Mouse (Mus musculus): ENCODE data around the gene Vezt.

The Vezt gene

DNA sequence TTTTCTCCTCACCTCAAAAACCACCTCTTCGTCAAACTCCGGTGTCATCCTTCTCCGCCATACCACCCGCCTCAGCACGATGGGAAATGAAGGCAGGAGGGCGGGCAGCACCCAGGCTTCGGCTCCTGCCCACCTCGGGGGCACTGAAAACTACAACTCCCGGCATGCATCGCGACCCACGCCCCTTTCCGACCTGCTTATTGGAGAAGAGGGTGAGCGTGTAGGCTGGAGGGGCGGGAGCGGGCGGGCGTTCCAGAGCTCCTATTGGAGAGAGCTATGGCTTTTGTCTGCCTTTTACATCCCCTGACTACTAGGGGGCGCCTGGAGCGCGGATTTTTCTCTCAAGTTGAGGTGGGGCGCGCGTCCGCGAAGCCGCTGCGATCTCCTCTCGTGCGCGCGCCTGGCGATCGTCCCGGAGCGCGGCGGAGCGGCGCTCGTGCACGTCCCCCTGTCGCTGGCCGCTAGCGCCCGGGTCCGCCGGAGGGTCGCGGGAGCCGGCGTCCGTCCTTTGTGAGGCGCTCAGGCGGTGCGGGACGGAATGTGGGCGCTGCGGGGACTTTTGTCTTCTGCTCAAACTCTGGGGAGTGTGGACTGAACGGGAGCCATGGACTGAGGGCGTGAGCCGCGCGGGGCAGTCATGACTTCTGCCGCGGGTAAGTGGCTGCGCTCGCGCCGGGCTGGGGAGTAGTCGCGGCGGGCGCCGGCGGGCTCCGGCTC lies at the start of gene Vezt, which contains the start of gene Fgd6:
Vezt (minus strand) TSS at position 160 of the 717 bp plus-strand sequence.
Fgd6 (plus strand) TSS at position 344 of the 717 bp plus-strand sequence.
- DNase-seq (ENCODE audit: low read depth) = peak; percentile 100

DNA sequence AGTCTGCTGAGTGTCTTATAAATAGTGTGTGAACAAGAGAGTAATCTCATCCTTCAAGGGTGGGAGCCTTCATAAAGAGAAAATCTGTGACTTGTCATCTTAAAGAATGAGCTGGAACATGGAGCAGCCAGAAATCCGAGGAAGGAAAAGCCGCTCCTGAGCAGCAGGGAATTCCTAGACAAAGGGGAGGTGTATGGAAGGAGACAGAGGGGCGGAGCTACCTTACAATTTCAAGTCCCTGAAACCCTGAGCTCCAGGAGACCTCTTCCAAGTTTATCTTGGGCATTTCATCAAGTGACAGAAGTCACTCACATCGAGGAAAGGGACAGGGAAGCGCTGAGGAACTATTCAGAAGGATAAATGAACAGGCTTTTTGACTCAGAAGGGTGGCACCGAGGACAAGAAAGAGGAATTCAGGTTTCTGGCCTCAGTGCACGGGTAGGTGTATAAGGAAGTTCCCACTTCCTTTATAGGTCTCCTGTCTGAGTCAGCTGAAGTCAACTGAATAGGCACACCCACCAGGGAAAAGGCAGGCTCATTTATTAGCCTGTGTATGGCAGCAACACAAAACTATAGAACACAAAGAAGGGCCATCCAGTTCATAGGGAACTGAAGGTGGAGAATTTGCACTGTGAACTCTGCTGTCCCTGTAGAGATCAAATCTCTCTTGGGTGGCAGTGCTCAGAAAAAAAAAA lies 46.6 kb upstream of the Vezt start:
- DNase-seq (ENCODE audit: low read depth) = no peak

DNA sequence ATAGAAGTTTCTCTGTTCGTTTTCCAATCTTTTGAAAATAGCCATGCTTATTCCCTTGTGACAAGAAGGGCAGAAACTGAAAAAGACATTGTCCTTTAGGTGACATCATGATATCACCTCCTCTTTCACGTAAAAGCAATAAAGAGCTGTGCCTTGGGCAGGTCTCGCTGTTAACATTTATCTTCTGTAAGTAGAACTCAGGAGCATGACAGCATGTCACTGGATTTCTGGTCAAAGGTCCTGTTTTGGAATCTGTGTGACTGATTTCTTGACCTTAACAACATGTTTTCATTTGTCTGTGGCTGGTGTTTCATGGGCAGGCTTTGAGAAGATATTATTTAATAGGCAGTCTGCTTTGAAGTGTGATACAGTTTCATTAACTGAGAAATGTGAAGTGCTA lies 45.1 kb upstream of the Vezt start:
- no peak for DNase-seq (ENCODE audit: low read depth)

DNA sequence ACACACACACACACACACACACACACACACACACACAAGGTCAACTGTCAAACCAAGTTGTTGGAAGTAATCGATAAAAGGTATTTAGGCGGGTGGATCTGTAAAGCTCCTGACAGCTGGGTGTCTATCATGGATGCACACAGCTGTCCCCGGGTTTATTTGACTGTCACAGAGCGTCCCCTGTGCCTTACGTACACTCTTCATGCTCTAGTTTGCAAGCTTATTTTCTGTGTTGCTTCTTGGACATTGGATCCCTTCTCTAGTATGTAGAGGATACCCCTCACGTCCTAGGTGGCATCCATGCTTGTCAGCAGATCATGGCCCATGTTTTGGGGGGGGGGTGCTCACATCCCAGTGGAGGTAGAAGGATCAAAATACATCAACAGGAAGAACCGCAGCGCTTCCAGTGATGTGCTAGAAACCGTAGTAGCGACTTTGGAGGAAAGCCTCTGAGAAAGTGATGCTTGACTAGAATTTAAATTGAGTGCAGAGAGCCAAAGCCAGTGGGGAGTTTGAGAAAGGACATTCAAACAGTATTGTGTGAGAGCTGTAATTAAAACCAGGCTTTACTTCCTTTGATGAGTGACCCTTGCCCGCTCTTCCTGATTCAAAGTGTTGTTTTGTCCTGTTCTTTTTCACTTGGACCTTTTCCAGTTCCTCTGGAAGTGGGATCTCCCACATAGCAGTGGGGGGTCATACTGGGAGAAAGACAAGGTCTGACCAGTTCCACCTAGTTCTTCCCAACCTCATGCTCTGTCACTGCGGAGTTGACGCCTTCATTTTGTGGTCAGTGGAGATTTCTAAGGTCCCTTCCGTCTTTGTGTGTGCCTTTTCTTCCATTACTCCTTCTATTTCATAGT lies 41.6 kb upstream of the Vezt start:
- no peak for DNase-seq (ENCODE audit: low read depth)

DNA sequence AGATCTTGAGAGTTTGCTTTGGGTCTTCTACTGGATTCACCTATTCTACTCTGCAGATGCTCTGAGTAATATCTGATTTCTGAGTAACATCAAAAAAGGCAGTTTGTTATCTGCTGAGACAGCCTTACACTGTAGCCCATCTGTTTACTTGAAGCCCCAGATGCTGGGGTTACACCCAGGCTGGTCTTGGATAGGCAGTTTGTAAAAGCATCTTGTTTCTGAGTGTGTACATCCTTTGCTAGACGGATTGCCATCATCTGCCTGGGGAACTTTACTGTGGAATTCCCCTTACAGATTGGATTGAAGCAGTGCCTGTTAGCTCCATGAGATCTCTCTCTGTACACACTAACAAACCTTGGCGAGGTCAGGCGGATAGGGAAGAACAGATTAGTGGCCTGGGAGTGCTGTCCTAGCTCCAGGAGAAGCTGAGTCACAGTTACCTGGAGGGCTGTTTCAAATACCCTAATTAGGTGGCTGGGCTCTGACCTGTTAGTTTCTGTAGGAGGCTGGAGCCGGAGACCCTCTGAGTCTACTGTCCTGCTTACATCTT lies 37.4 kb upstream of the Vezt start:
- peak; percentile 69 for DNase-seq (ENCODE audit: low read depth)

DNA sequence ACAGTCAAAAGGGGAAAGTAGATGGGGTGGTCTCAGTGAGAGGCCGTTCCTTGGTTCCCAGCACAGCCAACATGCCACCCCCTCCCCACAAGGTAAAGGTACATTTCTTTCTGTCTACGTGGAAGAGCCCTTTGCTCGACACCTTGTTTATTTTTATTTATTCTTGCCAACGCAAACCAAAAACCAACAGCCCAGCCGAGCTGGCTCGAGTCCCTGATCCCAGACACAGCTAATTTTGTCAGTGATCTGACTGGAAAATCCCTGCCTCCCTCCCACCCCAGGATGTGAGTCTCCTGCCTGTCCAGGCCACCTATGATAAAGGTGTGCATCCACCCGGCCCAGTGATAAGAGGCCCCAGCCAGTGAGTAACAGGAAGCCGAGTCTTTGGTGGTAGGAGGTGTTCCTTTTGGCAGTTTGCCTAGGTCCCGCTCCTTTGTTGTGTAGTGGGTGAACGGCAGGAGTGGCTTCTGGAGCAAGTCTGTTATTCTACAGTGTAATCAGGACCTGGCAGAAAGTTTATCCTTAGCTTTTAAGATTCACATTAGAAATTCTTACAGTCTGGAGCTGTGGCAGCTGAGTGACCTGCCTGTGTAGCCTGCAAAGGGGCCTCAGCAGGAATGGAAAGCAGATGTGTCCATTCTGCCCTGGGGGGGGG lies 36.8 kb upstream of the Vezt start:
- peak; percentile 34 for DNase-seq (ENCODE audit: low read depth)

DNA sequence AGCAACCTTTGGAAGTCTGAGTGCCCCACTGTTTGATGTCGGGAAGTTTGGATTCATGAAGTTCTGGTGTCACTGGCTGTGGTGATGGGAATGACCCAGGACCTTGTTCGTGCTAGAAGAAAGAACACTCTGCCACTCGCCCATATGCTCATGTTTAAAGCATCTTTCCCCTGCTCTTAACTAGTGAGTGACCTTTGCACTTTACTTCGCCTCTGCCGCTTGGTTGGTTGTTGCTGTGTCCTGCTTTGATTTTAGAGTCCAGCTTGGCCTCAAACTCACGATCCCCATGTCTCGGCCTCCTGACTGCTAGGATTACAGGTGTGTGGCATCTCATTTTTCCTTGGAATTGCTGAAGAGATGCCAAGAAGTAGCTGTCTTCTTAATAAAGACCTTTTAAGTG lies 36.0 kb upstream of the Vezt start:
- no peak for DNase-seq (ENCODE audit: low read depth)

DNA sequence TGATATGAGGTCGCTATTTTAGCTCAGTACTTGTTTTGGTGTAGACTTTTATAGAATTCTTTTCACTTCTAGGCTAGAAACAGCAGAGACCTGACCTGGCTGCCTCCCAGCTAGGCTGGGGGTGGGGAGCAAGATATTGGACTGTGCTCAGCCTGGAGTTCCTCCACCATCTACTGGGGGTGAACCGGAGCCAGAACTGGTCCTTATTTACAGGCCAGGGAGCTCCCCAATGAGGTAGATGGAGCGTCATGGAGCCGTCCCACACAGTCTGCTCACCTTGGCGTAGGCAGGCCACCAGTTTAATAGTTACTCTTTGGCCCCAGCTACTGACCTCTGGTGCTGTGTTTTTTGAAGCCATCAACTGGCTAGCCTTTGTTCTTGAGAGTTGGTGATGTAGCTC lies 33.1 kb upstream of the Vezt start:
- DNase-seq (ENCODE audit: low read depth) = no peak

DNA sequence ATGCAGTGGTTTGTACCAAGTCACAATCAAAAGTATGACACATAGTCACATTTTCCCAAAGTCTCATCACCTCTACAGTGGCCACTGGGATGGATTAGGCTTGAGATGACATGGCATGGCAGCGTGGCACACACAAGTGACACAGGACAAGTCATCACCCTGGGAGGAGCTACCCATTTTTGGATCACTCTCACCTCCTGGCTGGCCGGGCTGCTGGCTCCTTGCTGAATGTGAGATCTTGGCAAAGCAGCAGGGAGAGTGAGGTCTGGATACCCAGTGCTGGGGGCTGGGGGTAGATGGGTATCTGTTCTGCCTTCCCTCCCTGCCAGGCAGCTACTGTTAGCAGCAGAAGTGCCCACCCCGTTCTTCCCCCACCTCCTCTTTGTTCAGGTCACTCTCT lies 31.3 kb upstream of the Vezt start:
- no peak for DNase-seq (ENCODE audit: low read depth)

DNA sequence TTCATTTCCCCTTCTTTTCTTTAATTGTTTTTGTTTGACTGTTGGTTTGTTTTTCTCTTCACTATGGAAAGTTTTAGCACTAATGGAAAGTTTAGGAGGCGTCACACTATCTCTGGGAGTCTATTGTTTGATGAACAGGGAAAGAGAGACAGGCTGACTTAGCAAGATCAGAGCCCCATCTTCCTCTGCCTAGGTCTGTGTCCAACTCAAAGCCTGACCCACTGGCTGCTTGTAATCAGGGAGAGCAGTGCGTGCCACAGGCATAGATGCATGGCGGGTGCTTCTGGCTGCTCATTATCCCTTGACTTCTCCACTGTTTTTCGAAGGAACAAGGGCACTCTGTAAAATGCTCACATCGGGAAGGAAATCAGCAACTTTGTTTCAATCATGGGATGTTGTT lies 26.7 kb upstream of the Vezt start:
- no peak for DNase-seq (ENCODE audit: low read depth)

DNA sequence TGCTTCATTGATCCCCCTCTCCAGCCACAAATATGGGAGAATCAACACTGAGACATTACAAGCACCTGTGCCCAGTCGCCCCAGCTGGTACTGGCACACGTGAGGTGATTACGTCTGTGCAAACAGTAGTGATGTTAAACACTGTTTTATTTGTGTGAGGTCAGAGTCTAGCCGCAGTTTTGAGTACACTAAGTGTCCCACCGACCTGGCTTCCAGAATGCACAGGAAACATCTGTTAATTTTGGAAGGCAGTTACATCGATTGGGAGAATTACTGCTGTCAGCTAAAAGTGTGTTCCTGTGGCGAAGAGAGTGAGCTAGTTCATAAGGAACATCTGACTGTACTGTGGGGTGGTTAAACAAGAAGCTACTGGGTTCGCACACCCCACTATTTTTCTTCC lies 24.6 kb upstream of the Vezt start:
- DNase-seq (ENCODE audit: low read depth) = no peak

DNA sequence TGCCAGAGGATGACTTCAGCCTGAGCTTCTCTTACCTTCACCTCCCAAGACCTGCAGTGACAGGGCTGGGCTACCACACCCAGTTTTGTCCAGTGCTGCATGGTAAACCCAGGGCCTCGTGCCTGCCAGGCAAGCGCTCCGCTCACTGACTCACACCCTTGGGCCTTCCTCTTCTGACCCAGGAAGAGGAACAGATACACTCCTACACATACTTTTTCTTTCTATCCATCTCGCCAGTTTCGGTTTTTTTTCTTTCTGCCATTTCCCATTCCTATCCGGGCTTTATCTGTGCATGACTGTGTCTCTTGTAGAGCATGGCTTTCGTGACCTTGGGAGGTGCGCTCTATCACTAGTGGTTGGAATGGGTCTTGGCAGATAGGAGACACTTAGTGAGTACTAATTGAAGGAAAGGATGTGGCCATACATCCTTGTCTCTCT lies 24.0 kb upstream of the Vezt start:
- DNase-seq (ENCODE audit: low read depth) = no peak

DNA sequence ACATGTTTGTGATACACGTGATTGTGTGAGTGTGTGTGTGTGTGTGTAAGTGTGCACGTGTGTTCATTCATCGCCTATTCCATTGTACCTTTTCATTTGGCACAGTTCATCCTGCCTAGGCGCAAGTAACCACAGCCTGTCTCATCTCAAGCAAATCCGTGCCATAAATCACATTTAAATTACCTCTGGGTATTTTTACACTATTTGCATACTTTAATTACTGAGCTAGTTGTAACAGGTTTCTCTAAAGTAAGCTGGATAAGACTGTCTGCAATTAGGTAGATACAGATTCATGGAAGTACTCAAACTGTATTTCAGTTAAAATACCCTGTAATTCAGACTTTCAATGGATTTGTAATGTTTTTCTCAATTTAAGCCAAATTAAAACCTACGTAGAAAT lies 20.9 kb upstream of the Vezt start:
- no peak for DNase-seq (ENCODE audit: low read depth)

DNA sequence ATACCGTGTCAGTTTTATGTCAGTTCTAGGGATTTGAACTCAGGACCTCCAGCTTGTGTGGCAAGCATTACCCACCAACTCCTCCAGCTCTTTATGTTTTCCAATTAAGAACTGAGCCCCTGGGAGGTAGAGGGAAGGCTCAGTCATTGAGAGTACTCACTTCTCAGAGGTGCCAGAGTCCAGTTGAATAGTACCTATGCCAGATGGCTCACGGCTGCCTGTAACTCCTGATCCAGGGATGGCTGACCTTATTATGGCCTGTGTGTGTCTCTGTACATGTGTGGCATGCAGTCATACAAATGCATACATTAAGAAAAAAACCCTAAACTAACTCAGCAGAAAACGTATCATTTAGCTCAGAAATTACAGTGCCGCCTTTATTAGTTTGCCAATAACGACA lies 15.1 kb upstream of the Vezt start:
- no peak for DNase-seq (ENCODE audit: low read depth)

DNA sequence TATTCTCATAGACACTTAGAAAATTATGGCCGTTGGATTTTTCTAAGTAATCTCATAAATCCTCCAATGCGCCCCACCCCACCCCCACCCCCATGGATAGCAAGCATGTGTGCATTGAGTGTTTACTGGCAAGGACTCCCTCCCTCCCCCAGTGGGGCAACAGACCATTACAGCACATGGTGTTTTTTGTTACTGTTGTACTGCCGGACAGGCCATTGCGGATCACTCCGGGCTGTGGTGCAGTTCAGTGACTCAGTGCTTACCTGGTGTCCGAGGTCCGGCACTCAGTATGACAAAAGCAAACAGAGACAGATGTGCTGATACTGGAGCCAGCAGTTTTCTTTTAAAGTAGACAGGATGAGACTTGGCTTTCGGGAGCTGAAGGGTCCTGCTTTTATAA lies 13.5 kb upstream of the Vezt start:
- no peak for DNase-seq (ENCODE audit: low read depth)

DNA sequence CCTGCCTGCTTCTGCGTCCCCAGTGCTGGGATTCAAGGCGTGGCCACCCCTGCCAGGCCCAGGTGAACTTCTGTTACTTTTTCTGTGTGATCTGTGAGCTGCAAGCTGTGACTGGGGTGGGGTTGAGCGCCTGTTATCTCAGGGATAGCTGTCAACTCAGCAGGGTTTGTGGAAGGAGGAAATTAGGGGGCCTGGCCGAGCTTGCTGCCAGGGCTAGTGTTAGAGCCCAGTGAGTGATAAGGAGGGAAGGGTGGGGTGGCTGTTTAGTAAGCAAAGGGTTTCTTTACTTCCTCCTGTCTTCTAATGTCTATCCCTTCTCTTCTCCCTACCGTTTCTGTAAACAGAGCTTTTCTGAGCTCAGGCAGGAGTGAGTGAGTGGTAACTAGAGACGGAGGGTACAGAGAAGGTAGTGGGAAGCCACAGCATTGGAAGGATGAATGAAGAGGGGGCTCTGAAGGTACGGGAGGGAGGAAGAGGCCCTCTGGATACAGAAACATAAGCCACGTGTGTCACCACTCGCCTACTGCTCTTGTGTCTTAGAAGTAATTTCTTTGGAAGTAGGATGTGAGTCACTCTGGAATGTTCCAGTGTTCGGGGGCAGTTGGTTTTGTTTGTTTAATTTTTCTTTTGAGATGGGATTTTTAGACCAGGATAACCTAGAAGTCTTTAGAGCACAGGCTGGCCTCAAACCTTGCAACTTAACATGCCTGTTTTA lies 12.4 kb upstream of the Vezt start:
- DNase-seq (ENCODE audit: low read depth) = peak; percentile 57

DNA sequence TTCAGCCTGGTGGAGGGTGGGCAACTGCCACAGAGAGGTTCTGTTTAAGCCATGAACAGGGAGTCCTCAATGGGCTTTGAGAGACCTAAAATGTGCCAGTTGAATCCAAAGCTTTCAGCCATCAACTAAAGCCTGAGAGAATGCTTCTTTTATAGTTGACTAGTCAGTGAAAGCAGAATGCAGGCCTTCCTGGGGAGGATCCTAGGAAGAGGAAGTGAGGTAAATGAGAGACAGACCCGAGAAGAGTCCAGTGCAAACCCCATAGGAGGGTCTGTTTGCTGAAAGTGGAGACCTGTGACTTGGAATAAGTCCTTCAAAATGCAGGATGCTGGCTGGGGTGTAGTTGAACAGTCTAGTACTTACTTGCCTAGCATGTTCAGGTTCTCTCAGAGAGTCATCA lies 11.4 kb upstream of the Vezt start:
- no peak for DNase-seq (ENCODE audit: low read depth)

DNA sequence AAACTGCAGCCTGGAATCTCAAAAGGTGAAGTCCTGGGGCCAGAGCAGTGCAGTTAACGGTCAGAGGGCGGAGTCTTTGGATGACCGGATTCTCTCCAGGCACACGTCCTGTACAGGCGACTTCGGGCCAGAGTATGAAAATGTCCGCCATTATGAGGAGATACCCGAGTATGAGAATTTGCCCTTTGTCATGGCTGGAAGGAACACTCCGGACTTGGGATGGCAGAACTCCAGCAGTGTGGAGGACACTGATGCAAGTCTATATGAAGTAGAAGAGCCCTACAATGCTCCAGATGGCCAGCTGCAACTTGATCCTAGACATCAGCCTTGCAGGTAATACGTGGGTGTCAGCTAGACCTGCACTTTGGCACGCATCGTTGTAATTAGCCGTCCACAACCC lies 9.7 kb upstream of the Vezt start:
- DNase-seq (ENCODE audit: low read depth) = no peak

DNA sequence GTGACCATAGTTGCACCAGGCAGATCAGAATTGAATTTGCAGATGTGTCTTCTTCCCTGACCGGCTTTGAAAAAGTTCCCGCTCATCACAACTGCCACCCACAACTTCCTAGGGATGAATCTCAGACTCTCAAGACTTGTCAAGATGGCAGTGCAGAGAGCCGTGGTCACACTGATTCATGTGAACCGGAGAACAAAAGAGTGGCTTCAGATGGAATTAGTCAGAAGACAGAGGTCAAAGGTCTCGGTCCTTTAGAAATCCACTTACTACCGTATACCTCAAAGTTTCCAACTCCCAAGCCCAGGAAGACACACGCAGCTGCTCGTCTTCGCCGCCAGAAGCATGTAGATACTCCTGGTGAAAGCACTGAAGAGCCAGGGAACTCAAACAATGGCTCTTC lies 8.3 kb upstream of the Vezt start:
- no peak for DNase-seq (ENCODE audit: low read depth)

DNA sequence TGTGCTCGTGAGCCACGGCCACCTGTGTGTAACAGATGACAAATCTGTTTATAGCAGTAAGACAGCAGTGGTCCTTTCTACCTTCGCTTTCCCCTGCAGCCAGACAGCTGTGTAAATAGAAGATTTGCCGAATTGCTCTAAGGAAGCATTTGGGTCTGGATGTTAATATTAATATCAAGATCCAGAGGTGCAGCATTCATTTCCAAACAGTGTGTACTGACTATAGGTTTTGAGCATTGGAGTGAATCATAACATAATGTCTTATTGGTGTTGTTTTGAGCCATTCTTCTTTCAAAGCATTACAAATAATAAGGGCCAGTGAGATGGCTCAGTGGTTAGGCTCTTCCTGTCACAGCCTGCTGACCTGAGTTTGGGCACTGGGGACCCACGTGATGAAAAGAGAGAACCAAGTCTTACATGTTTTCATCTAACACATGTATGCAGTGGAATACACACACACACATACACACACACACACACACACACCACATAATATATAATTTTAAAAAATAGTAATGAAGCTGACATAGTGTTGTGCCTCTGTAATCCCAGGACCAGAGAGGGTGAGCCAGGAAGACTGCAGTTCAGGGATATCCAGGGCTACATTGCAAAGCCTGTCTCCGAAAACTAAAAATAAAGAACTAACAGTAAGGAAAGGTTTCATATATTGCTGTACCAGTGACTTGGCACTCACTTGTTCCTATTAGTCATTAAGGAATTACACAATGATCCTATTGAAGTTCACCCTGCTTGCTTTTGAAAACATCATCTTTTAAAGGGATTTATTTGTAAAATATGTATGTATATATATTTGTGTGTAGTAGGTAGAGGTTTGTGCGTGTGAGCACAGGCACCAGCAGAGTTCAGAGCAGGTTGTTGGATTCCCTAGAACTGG lies 3.0 kb upstream of the Vezt start:
- DNase-seq (ENCODE audit: low read depth) = no peak

All from c-Kit-positive CD71-positive TER-119-negative erythroid progenitor cells, embryonic 14.5 days (primary cell).